Mouse (Mus musculus) adrenal gland, adult 18-20 months (tissue): ENCODE results near the gene Senp5. TPM values are rescaled to one million over a fixed set of nuclear protein-coding genes. Genes with fewer than 3 reads are reported as not detected.
"Not testable (repeated sequence)": the region's sequence is repeated elsewhere in the genome, so short reads cannot be mapped to it uniquely, and the experiment has no call there.

Source experiments
- DNase-seq, 2 experiments: peaks; one replicate each; pipeline ENCODE4 v3.0.0; 2021 to 2022; ENCODE audit warnings: low spot score in 2 of 2
- long read RNA-seq, 2 experiments: library from polyadenylated mRNA; stranded (forward); transcript quantifications; one replicate each; pipeline ENCODE4 v2.0.0; 2021
- total RNA-seq, 2 experiments: library from RNA; stranded (reverse); gene quantifications; 1 replicate in 1 of 2; 2 replicates in 1 of 2; pipeline ENCODE4 v1.2.3; 2021

The Senp5 gene
- 10 to 100 TPM; 22.9 to 25.7 TPM for total RNA-seq
- long read RNA-seq, experiment 1, full-length matches to known transcripts = 4 of 9 reads
- long read RNA-seq, experiment 1, partial matches to known transcripts = 0 of 9 reads
- long read RNA-seq, experiment 1, other reads (novel, unspliced or antisense) = 5 of 9 reads
- long read RNA-seq, experiment 2, full-length matches to known transcripts = 6 of 12 reads
- long read RNA-seq, experiment 2, partial matches to known transcripts = 4 of 12 reads
- long read RNA-seq, experiment 2, other reads (novel, unspliced or antisense) = 2 of 12 reads

DNA sequence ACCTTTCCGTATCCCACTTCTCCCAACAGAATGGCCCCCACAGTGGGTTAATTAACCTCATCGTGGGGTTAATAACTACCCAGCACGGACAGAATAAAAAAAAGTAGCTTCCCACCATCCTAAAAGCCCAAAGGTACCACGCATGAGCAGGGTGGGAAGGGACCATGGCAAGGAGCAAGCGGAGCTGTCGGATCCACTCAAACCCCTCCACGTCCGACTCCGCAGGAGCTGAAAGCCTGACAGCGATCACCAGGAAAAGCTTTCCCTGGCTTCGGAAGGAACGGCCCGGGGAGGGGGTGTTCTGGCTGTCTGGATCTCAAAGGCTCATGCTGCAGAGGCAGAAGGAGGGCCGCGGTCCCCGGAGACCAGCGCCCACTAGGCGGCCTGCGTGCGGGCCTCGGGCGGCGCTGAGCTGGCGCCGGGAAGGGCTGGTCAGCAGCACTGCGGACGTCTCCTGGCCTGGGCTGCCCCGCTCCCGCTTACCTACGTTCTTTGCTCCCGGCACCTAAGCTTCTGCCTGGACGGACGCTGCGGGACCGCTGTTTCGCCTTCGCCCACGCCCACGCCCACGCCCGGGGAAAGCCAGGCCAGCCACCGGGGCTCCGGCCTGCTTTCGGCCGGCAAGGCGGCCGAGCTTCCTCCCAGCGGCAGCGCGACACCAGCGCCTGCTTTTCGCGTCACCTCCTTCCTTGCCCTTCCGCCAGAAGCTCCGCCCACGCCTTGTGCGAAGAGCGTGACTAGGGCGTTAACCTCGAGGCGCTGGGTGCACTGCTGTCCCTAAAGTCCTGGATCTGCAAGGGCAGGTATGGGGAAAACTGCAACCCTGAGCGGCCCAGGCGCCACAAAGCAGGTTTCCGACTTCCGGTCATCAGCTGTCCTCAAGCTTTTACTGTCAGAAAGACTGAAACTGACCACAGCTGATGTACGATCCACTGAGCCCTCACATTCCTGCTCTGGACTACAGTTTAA, at the start of gene Senp5:
Gene Senp5 (minus strand): TSS at position 779 of the 969 bp plus-strand sequence.
- peak; percentile 91 to 92 for DNase-seq

DNA sequence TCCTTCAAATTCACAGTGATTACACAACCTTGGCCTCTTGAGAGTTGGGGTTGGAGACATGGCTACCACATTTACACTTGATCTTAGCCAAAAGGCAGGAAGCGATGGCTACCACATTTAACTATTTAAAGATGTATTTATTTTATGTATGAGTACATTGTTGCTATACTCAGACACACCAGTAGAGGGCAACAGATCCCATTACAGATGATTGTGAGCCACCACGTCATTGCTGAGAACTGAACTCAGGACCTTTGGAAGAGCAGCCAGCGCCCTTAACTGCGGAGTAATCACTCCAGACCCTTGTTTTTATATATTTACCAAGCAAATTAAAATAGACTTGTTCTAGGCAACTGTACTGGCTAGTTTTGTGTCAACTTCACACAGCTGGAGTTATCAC, 39.3 kb upstream of the Senp5 start:
- no peak for DNase-seq

DNA sequence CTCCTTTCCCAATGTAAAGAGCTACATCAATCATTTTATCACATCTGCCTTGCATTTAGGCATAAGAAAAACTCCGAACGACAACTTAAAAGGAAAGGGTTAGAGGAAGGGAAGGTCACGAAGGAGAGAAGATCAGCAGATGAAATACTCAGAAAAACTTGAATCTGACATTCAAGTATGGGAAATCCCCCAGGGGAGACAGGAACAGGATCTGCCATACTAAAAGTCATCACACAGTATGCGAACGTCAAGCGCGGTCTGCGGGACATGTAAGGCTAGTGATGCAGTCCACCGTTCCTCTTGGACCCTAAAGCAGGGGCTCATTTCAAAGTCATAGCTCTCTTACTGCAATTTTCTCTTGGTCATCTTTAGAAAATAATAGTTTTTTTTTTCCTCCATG, 16.6 kb upstream of the Senp5 start:
- no peak for DNase-seq

DNA sequence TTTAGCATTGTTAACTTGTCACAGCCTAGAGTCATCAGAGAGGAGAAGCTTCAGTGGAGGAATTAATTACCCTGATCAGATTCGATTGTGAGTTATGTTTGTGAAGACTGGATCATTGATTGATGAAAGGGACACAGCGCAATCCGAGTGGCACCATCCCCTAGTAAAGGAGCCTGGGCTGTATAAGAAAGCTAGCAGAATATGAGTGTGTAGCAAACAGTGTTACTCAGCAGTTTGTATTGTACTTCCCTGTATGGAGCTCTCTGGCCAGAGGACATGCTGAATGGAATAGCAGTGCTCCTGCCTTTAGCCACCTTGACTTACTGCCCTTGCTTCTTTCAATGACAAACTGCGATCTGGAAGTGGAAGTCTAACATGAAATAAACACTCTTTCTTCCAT, 7.2 kb upstream of the Senp5 start:
- no peak for DNase-seq

DNA sequence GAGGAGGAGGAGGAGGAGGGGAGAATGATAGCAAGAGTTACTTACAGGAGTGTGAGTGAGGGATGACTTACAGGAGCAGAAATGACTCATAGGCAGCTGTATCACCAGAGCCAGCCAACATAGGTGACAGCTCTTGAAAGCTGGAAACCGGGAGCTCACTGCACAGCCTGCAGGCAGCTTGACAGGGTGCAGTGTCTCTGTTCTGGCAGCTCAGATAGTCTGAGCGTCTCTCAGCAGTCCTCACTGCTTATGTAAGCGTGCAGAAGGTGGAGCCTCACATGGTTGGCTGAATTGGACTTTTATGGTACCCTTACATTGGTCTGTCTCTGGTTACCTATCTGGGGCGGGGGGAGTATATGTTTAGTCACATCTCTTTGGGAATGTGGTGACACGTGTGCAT, 6.8 kb upstream of the Senp5 start:
- peak in 1 of 2 experiments; percentile 16 for DNase-seq

DNA sequence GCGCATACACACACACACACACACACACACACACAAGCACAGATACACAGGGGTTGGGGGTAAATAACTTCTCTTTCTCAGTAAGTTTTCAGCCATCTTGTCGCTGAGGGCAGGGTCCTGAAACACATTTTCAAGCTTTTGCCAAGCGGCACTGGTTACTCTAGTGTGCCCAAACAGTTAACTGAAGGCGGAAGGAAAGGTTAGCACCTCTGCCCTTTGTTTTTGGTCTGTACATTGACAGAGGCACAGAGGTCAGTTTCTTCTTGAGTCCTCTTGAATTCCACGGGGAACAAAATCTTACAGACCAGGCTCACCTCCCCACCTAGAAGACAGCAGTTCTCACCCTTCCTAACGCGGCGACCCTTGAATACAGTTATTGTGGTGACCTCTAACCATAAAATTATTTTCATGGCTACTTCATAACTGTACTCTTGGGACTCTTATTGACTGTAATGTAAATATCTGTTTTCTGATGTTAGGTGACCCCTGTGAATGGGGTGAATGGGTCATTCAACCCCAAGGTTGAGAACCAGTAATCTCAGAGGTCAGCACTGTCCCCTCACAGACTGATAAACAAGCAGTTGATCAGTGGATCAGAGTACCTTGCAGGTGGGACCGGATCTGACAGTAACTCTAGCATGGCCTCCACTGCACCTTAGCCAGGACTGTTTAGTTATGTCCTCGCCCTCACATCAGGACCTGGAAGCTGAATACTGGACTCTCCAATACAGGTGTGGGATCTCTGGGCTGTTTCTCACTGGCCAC, 5.6 kb upstream of the Senp5 start:
- DNase-seq = no peak

DNA sequence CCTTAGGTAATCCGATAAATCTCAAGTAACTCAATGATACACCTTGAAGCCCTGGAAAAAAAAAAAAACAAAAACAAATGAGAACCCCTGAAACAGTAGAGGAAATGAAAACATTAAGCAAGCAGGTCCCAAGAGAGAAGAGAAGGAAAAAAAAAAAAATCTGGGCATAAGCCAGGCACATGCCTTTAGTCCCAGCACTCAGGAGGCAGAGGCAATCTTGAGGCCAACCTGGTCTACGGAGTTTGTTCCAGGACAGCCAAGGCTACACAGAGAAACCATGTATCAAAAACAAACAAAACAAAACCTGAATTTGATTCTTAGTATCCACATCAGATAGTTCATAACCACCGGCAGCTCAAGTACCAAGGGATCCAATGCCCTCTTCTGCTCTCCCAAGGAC, 1.6 kb upstream of the Senp5 start:
- no peak for DNase-seq

DNA sequence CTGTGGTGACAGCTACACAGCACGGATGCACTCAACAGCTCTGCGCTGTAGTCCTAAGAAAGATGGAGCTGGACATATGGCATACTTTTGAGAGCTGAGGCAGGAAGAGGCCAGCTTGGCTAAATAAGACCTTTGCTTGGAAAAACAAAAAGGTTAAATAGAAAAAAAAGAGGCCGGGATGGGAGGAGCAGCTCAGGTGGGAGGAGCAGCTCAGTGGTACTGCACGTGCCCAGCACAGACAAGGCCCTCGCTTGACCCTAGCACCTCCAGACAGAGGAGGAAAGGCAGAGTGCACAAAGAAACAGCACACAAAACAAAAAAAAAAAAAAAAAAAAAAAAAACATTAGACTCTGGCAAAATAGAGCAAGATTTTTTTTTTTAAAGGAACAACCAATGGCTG, 6.7 kb downstream of the Senp5 start:
- DNase-seq = no peak

DNA sequence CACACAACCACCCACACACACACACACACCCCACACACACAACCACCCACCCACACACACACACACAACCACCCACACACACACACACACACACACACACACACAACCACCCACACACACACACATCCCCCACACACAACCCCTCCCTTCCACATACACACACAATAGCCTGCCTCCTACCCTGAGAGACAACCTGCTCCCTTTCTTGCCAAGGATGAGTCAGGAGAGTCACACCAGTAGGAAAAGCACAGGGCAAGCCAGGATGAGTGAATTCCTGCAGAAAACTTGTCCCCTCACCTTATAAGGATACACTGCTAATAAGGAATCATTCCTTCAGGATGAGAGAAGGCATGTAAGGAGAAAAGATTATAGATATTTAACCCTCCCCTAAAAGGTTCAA, 9.1 kb downstream of the Senp5 start:
- no peak for DNase-seq

DNA sequence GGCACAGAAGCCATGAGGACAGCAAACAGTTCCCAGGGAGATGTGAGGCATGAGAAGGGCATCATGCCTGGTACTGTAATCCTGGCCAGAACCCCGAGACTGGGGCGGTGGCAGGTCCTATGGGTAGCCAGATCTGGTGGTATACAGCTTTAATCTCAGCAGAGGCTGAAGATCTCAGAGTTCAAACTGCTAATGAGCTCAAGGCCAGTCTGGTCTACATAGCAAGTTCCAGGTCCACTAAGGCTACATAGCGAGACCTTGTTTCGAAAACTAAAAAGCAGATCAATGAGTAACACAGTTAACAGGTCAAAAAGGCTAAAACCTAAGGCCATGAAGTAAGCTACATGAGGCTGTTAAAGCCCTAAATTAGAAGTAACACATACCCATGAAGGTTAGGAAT, 9.9 kb downstream of the Senp5 start:
- DNase-seq = peak in 1 of 2 experiments; percentile 8

DNA sequence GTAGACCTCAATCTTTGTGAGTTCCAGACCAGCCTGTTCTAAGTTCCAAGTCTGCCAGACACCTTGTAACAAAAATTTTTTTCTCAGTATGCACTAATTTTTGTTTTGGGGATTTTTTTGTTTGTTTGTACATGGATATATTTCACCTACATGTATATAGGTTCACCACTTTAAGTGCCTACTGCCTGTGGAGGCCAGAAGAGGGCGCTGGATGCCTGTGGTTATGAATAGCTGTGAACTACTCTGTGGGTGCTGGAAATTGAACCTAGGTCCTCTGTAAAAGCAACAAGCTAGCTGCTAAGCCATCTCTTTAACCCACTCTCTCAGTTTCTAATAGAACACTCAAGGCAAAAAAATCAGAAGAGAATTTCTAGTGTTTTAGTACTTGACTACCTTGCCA, 11.0 kb downstream of the Senp5 start:
- no peak for DNase-seq

DNA sequence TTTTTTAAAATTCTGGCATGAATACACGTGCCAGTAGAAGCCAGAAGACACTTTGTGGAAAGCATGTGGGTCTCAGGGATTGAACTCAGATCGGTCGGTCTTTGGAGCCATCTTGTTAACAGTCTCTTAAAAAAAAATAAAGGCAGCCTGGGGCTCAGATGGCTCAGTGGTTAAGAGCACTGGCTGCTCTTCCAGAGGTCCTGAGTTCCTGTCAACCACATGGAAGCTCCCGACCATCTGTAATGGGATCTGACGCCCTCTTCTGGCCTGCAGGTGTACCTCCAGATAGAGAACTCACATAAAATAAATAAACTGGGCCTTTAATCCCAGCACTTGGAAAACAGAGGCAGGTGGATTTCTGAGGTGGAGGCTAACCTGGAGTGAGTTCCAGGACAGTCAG, 22.1 kb downstream of the Senp5 start:
- DNase-seq = no peak

DNA sequence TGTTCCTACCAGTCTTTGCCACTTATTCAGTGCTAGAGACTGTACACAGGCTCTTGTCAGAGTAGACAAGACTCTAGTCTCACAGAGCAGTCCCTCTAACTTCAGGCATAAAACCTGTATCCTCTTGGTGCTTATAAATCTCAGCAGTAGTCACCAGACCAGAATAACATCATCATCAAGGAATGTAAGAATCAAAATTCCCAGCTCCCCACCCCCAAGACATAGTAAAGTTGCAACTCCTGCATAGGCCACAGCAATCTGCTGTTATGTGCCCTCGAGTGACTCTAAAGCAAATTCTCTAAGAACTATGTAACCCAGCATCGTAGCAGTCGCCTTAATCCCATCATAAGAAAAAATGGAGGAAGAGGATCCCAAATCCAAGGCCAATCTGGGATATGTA, 23.6 kb downstream of the Senp5 start:
- no peak for DNase-seq

DNA sequence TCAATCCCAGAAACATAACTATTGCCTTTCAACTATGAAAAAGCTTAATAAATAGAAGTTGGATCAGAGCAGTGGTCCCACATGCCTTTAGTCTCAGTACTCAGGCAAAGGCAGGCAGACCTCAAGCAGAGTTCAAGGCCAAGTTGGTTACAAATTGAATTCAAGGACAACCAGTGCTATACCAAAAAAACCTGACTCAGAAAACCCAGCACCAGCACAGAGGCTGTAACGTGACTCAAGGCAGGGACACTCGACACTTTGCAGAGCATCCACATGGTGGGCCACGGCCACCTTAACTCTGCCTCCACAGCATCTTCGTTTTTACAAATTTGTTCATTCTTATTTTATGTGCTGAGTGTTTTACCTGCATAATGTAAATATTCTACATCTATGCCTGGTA, 27.8 kb downstream of the Senp5 start:
- DNase-seq = no peak

DNA sequence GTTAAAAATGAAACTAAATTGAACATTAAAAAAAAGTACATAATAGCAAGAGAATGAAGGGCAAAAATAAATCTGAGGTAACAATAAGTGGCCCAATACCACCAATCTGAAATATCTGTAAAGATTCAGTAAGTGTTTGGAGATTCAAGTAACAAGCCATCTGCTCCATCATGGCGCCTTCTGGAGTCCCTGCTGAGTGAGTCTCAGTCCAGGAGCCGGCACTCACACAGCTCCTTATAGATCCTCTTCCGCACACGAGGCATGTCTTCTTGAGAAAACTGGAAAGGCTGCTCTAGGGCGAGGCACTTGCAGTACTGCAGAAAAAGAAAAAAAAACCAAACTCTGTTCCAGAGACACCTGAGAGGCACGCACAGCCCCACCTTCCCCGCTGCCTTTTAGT, 39.9 kb downstream of the Senp5 start:
- no peak for DNase-seq

DNA sequence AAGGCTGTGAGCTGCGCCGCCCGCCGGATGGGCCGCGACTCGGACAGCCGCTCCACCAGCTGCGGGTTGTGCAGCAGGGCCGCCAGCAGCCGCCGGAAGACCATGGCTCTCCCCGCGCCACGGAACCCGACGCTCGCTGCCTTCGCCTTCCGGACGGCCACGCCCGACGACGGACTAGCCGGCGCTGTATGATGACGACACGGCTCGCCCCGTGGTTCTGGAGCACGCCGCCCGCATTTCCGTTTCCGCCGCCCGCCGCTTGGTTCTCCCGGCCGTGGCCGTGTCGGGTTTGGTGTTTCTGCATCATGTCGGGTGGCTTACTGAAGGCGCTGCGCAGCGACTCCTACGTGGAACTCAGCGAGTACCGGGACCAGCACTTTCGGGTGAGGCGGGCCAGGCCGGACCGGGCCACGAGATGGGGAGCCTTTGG, 54.7 kb downstream of the Senp5 start, which contains the start of the genes 0610012G03Rik and Ncbp2:
Gene 0610012G03Rik (minus strand): TSS at position 150 of the 430 bp plus-strand sequence.
Gene Ncbp2 (plus strand): TSS at position 169 of the 430 bp plus-strand sequence.
- peak; percentile 97 to 98 for DNase-seq

DNA sequence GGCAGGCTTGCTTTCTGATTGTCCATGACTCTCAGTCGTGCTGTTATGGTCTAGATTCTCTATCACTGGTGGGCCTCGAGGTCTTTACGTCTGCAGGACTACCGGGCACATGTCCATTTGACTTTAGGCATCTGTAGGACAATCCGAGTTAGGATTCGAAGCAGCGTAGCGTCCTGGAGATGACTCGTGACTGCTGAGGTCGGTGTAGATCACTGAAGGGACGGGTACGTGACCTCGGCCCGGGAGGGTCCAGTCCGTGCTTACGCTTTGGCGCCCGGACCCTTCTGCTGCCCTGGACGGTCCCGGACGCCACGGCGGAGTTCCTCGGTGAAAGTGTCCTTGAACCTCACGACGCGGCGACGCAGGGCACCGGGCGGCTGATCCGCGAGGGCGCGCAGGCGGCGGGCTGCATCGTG, 55.2 kb downstream of the Senp5 start:
- no peak for DNase-seq

DNA sequence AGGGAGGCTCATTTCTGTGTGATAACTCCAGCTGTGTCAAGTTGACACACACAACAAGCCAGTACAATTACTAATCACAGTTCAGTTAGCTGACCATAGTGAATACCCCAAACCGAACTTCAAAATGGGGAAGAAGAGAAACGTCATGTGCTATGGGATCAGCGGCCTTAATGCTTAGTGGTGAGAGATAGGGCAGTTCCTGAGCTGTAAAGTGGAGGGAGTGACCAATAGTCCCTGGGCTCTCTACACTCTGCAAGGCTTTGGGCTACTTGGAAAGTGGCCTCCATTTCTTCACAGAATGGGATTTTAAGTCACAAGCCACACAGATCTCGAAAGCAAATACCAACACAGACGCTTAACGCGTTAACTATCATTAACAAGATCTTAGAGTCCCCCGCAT, 55.8 kb downstream of the Senp5 start:
- DNase-seq = no peak

DNA sequence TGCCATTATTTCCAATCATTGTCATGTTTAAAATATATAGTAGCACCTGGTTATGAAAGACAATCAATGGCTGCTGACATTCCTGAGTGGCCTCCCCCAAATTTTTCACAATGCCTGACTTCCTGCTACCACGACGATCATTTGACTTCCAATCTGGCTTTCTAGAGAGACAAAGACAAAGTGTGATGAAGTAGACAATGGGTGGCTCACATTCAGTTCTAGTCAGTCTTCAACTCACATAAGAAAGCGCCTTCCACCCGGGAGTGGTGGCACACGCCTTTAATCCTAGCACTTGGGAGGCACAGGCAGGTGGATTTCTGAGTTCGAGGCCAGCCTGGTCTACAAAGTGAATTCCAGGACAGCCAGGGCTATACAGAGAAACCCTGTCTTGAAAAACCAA, 57.1 kb downstream of the Senp5 start:
- DNase-seq = not testable (repeated sequence)

DNA sequence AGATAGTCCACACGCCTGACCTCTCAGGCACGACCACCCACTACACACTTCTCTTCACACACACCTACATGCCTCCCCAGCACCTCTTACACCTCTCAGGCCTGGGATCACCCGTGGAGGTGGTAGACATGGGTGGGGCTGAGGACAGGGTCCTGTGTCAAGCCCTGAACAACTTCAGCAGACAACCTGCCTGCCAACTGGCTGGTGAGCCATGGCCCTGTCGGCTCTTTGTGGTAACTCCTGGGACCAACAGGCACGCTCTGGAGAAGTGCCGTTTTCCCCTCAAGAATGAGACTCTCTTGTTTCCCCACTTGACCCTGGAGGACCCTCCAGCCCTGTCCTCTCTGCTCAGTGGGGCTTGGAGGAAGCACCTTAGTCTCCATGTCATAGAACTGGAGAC, 57.7 kb downstream of the Senp5 start:
- no peak for DNase-seq

DNA sequence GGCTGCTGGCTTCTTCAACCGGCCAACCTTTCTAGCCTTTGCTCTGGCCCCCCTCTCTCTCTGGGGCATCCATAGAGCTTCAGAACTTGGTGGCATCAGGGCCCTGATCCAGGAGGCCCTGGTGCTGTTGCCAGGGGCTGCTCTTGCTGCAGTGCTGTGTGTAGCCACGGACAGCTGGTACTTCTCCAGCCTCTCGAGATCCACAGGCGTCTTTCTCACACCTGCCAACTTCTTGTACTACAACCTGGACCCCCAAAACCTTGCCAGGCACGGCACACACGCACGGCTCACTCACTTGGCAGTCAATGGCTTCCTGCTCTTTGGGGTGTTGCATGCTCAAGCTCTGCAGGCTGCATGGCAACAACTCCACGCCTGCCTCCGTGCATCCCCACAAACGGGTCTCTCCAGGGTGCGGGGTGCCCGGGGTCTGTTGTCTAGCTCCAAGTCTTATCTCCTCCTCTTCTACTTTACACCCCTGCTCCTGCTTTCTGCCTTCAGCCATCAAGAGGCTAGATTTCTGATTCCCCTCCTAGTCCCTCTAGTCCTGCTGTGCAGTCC, 58.3 kb downstream of the Senp5 start:
- no peak for DNase-seq
